Mouse (Mus musculus) heart, postnatal 0 days (tissue): ENCODE results near the gene Klk1.
"Not testable (repeated sequence)": the region's sequence is repeated elsewhere in the genome, so short reads cannot be mapped to it uniquely, and the experiment has no call there.

Source experiments
- CTCF ChIP-seq: IDR thresholded peaks from 2 replicates; pipeline ENCODE4 v1.5.1; 2016; ENCODE audit warnings: antibody characterized with exemption, control low read depth, low read depth
- EP300 ChIP-seq: IDR thresholded peaks from 2 replicates; pipeline ENCODE4 v1.6.1; 2016; ENCODE audit warnings: antibody characterized with exemption, low read depth

GRCm38 (mm10) chr7:44187936-44188335, 37.2 kb upstream of the Klk1 start, which contains the start of gene Klk1b24:
- not testable (repeated sequence) for TF ChIP-seq CTCF, EP300
